Mouse (Mus musculus) CD8-positive naive resting alpha-beta T cell, adult 57 days (primary cell): Measurements from ENCODE around the gene Gm21188. TPM values are rescaled to one million over a fixed set of nuclear protein-coding genes. Genes with fewer than 3 reads are reported as not detected.

Source experiments
- total RNA-seq: library from RNA; stranded (reverse); gene quantifications from one replicate; pipeline ENCODE4 v1.2.4, GENCODE M21; 2023

Gm21188 gene
- total RNA-seq: 0.40 TPM

DNA sequence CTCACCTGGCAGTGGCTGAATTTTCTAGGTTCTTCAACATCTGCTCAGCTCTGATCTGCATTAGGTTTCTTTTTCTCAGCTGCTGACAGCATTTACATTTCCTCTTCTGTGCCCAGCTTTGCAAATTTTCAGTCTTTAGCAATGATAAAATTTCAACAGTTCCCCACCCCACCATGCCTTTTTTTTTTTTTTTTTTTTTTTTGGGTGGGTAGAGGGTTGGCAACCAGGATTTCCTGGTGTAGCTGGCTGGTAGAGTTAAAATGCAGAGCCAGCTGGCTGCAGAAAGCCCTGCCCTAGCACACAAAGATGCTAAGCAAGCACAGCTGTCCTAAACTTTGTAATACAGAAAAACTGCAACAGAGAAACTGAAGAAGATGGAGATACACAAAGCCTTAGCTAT lies at the start of gene Gm21188:
Gene Gm21188, minus strand, starts transcription at position 110 of the 400 bp plus-strand sequence.

DNA sequence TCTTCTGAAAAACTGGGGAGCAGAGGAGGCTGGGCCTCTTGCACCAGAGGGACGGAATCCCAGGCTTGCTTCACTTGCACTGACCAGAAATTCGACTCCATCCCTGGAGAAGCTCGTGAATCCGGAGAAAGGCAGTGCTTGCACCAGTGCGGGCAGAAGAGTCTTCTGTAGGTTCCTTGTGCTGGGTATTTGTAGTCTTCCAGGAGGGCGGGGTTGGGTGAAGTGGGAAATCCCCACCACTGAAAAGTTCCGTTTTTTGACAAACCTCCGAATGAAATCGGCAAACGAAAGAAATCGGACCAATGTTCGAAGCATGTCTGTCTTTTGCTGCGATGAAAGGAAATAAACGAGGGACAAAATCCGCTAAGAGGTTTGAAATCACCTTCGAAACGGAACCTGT lies 25.1 kb downstream of the Gm21188 start, which contains the start of gene Gm36079:
Gene Gm36079, minus strand, starts transcription at position 101 of the 400 bp plus-strand sequence.

Other genes starting within 250 kb of the Gm21188 start
- not detected for gene AF067063, start 222.0 kb downstream of the Gm21188 start, total RNA-seq
- gene D13Ertd608e, start 216.2 kb downstream of the Gm21188 start, total RNA-seq: not detected
- gene Tcstv1, start 157.4 kb downstream of the Gm21188 start, total RNA-seq: not detected
- not detected for gene Gm21761, start 122.9 kb downstream of the Gm21188 start, total RNA-seq
- gene B020031M17Rik, start 101.4 kb downstream of the Gm21188 start, total RNA-seq: not detected
- gene Gm36079, start 25.2 kb downstream of the Gm21188 start, total RNA-seq: not detected
- gene Gm20767, start 88.1 kb upstream of the Gm21188 start, total RNA-seq: not detected
- gene Gm21818, start 120.2 kb upstream of the Gm21188 start, total RNA-seq: not detected
- 1.7 TPM for gene Gm21762, start 163.8 kb upstream of the Gm21188 start, total RNA-seq
- gene Gm21731, start 186.9 kb upstream of the Gm21188 start, total RNA-seq: not detected
- not detected for gene AF067061, start 210.9 kb upstream of the Gm21188 start, total RNA-seq
- 7.0 TPM for gene BC147527, start 248.2 kb upstream of the Gm21188 start, total RNA-seq